Mouse (Mus musculus): Measurements from ENCODE around the gene Diras2.

The Diras2 gene

GRCm38 (mm10) chr13:52552822-52553477 is 21.9 kb upstream of the Diras2 start:
- no peak for DNase-seq (ENCODE audit: low spot score in 2 of 2)

GRCm38 (mm10) chr13:52551275-52551674 is 20.2 kb upstream of the Diras2 start:
- no peak for DNase-seq (ENCODE audit: low spot score in 2 of 2)

DNA sequence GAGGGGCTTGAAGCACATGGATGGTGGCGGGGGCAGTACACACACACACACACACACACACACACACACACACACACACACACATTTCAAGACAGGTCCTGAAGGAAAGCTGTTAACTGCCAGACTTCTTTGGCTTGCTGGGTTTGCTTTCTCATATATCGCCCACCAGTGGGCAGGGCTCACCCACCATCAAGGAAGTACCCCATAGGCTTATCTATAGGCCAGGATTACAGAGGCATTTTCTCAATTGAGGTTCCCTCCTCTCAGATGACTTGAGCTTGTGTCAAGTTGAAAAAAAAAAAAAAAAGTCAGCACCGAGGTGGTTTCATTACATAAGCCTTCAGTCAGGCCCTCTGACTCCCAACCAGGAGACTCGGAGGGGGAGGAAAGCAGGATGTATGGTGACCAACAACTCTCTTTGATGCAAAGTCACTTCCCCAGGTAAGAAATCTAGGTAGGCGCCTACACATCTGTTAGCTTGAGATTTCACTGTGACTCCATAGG is 19.7 kb upstream of the Diras2 start:
- no peak for DNase-seq (ENCODE audit: low spot score in 2 of 2)

DNA sequence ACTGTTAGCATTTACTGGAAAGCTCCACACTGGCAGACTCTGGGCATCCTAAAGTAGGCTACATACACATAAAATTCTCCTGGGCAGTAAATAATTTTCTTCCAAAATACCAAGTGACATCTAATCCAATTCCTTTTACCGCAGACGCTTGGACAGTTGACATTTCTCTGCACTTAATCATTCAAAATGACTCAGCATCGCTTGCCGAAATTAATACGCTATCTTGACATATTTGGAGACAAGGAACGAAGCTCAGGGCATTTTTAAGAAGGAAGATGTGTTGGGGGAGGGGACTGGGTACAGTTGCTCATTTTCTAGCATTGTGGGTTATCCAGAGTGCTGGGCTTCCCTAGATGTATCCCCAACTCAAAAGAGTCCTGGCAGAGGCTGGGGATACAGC is 15.2 kb upstream of the Diras2 start:
- no peak for DNase-seq (ENCODE audit: low spot score in 2 of 2)

- no peak for DNase-seq (ENCODE audit: low spot score in 2 of 2)
Measured at GRCm38 (mm10) chr13:52542636-52543035, 11.6 kb upstream of the Diras2 start.

- no peak for DNase-seq (ENCODE audit: low spot score in 2 of 2)
Measured at GRCm38 (mm10) chr13:52542036-52542526, 11.0 kb upstream of the Diras2 start.

- DNase-seq (ENCODE audit: low spot score in 2 of 2): no peak
Measured at GRCm38 (mm10) chr13:52541385-52542035, 10.4 kb upstream of the Diras2 start.

DNA sequence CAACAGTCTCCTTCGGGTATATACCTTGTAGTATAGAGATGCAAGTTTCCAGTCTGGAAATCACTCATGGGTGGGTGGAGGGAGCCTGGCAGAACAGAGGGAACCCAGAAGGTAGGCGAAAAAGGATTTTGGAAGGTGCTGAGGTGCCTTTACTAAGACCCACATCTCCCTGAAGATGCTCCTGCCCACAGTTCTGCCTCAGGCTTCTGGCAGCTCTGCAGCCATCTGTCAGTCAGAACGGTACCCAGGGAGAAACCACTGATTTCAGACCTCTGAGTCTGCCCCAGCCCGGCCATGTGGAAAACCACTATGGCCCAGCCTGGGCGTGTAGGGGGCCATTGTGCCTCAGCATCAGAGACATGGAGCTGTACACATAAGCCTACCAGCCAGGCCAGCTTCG is 8.4 kb upstream of the Diras2 start:
- no peak for DNase-seq (ENCODE audit: low spot score in 2 of 2)

GRCm38 (mm10) chr13:52538588-52539116 is 7.6 kb upstream of the Diras2 start:
- DNase-seq (ENCODE audit: low spot score in 2 of 2): no peak

- DNase-seq (ENCODE audit: low spot score in 2 of 2): no peak
Measured at GRCm38 (mm10) chr13:52537754-52538587, 6.9 kb upstream of the Diras2 start.

- DNase-seq (ENCODE audit: low spot score in 2 of 2): peak; percentile 6 to 45
Measured at GRCm38 (mm10) chr13:52535542-52535941, 4.5 kb upstream of the Diras2 start.

GRCm38 (mm10) chr13:52533644-52534043 is 2.6 kb upstream of the Diras2 start:
- DNase-seq (ENCODE audit: low spot score in 2 of 2): no peak

DNA sequence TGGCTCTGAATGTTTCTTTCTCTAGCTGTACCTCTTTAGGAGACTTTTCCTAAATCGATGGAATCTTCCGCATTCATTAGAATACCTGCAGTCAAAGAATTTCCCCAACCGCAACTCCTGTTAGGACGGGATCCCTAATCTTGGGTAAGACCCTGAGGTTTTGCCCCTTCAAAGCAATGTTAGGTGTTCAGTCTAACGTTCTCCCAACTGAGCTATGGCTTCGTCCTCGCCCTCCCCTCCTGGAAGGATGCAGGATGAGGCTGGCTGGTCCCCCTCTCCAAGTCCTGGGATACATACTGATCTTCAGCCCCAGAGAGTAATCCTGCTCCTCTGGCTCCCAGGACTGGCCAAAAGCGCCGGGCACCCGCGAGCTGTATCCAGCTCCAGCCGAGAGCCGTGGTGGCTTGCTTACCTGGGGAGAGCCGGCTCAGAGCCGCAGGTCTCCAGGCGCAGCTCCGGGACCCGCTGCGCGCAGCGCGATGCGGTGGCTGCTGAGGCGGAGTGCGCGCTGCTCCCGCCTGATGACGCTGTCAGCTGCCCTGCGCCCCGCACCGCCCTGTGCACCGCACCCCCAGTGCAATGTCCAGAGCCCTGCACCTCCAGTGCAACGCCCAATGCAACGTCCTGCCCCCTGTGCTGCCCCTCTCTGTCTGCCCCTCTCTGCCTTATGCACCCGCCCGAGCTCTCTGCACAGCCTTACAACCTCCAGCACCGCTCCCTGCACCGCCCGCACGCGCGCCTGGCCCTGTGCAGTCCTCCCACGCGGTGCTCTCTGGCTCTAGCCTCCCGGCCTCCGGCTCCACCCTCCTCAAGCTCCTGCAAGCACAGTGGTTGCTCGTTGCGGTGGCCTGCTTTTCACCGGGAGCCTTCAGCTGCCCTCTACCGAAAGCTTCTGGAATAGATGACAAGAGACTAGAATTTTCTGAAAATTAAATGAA is 802 bp downstream of the Diras2 start:
- DNase-seq (ENCODE audit: low spot score in 2 of 2): peak; percentile 49 to 65

- DNase-seq (ENCODE audit: low spot score in 2 of 2): no peak
Measured at GRCm38 (mm10) chr13:52529188-52529972, 1.7 kb downstream of the Diras2 start.

DNA sequence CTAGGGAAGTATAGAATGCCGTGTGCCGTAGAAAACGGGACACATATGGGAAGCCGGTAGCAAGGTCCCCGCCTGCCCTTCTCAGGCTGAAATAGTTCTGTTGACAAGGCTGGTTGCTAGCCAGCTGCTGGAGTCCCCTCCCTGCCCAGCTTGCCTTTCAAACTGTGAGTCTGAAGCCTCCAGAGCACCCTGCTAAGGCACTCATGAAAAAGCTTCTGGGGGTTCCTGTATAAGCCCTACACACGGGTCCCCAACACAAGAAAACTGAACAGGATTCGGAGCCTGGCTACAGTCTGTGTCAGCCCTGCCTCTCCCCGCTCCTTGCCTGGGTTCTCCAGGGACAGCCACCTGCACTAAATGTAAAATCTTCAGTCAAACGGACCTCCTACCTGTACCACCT is 2.3 kb downstream of the Diras2 start:
- no peak for DNase-seq (ENCODE audit: low spot score in 2 of 2)

DNA sequence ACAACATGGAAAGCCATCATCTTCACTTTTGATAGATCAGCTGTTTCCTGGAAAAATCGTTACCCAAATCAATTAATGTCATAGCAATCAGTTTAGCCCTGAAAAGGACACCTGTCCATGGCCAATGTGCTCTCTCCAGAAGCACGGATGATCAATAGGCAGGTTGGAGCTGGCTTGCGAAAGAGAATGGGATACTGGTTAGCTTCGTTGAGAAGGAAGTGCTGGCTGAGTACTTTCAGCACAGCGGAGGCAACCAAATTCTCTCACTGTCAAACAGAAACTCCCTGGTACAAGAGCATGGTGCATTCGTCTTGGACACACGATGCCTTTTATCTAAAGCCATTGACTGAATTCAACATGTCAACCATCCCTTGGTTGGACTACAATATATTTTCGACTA is 2.8 kb downstream of the Diras2 start:
- DNase-seq (ENCODE audit: low spot score in 2 of 2): no peak

DNA sequence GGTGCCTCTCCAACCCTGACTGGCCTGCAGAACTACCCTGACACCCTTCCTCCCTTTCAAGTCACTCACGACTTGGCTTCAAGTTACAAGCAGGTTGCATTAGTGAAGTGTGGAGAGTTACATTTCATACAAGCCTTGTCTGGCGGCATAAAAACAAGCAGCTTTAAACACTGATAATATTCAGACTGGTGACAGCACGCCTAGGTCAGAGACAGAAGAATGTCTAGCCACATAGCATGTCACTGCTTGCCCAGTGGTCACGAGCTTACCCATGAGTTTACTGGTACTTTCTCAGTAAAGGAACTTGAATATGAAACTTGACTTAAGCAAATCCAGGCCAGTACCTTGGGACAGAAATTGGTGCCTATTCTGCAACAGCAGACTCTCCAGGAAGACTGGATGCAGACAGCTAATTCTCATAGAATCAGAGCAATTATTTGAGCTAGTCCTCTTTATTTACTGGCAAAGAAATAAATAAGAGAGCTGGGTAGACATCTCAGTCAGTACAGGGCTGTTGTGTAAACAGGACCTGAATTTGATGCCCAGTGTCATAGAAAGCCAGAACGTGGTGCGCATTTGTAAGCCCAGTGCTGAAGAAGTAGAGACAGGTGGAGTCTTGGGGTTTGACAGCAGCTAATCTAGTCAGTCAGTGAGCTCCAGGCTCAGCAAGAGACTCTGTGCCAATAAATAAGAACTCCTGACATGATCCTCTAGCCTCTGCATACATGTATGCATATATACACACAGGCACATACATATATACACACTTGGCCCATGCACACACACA is 4.6 kb downstream of the Diras2 start:
- peak in 1 of 2 experiments; percentile 67 for DNase-seq (ENCODE audit: low spot score in 2 of 2)

GRCm38 (mm10) chr13:52524313-52524712 is 6.8 kb downstream of the Diras2 start:
- DNase-seq (ENCODE audit: low spot score in 2 of 2): no peak

DNA sequence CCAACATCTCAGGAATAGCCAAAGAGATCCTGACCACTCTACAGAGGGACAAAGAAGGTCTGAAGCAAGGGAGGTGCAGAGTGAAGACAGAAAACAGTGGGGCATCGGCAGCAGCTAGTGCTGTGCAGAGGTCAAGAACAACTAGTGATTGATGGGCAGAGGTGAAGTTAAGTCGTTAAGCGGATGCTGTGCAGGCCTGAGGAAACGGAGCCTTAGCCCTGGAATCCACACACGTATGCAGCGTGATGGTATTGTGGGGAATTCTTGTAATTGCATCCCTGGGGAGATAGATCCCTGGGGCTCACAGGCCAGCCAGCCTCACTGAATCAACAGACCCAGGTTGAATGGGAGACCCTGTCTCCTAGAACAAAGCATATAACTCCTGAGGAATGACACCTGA is 9.9 kb downstream of the Diras2 start:
- no peak for DNase-seq (ENCODE audit: low spot score in 2 of 2)
